Mouse (Mus musculus) embryonic facial prominence, embryonic 13.5 days (tissue): ENCODE measurements at regions not wholly inside any gene's neighbourhood (a gene's known extent, or its start where the extent isn't known, plus 50 kb on each side); places are given as distances from the start of the nearest gene placed in this dataset.

Experiments
- ATAC-seq: fragments of 200-750 bp; cut with Nextera tagmentation; 2 replicates; pipeline ENCODE4 v1.8.0; 2017; ENCODE audit warnings: low read depth; ENCODE audit not compliant: insufficient number of reproducible peaks, insufficient read depth, low FRiP score, low TSS enrichment
- H3K27ac ChIP-seq: fragments of 300-500 bp; sonication (generic); 2 replicates; pipeline ENCODE4 v1.5.1; 2015; ENCODE audit warnings: moderate library complexity, mild to moderate bottlenecking, inconsistent platforms
- H3K27me3 ChIP-seq: fragments of 300-500 bp; sonication (generic); 2 replicates; pipeline ENCODE4 v1.6.1; 2015; ENCODE audit warnings: mild to moderate bottlenecking, inconsistent platforms
- H3K36me3 ChIP-seq: fragments of 300-500 bp; sonication (generic); 2 replicates; pipeline ENCODE4 v1.6.1; 2015; ENCODE audit warnings: mild to moderate bottlenecking, inconsistent platforms
- H3K4me1 ChIP-seq: fragments of 300-500 bp; sonication (generic); 2 replicates; pipeline ENCODE4 v1.6.1; 2015; ENCODE audit warnings: inconsistent platforms
- H3K4me2 ChIP-seq: fragments of 300-500 bp; sonication (generic); 2 replicates; pipeline ENCODE4 v1.6.1; 2015; ENCODE audit warnings: moderate library complexity, mild to moderate bottlenecking, inconsistent platforms
- H3K4me3 ChIP-seq: fragments of 300-500 bp; sonication (generic); 2 replicates; pipeline ENCODE4 v1.5.1; 2015; ENCODE audit warnings: mild to moderate bottlenecking, inconsistent platforms
- H3K9ac ChIP-seq: fragments of 300-500 bp; sonication (generic); 2 replicates; pipeline ENCODE4 v1.6.1; 2015; ENCODE audit warnings: mild to moderate bottlenecking, inconsistent platforms
- H3K9me3 ChIP-seq: fragments of 300-500 bp; sonication (generic); 2 replicates; pipeline ENCODE4 v1.6.1; 2016; ENCODE audit warnings: inconsistent platforms
- WGBS: fragments of 180-500 bp; shearing (Covaris S2); methylation state at CpG from one replicate; pipeline ENCODE4 v1.1.7; 2015; ENCODE audit warnings: mixed read lengths; 5-methylcytosine and 5-hydroxymethylcytosine counted together

GRCm38 (mm10) chr10:99367757-99368156 lies 104.7 kb downstream of the Dusp6 start:
- ATAC-seq: no peak
- Histone ChIP-seq H3K9ac (no peak overlapping the region), H3K4me1 (no peaks in the 10 kb centered on the region), H3K27me3 (peaks cover 10% of the 10 kb centered on the region), H3K4me2 (no peak overlapping the region), H3K4me3 (no peak overlapping the region), H3K36me3 (no peaks in the 10 kb centered on the region), H3K9me3 (peaks cover 10% of the 10 kb centered on the region), H3K27ac (no peak overlapping the region)
- WGBS: 39% methylated on average over 6 of the region's 6 CpGs

DNA sequence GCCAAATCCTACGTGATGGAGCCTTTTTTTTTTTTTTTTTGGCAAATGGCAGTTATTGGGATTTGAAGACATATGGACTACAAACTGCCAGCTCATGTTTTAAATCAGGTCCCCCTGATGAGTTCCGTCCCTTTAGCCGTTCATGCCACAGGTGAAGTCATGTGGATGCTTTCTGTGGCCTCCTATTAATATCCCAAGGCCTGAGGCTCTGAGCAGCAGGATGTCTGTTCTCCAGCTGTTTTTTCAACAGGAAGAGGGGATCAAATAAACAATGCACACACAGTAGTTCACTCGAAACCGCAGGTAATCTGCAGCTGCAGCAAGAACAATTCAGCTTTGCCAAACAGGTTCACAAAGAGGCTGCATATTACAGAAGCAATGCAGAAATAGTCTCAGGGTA lies 112.1 kb downstream of the Dusp6 start:
- ATAC-seq: no peak
- 11% methylated on average over 5 of the region's 5 CpGs for WGBS

GRCm38 (mm10) chr10:99376430-99376829 lies 113.4 kb downstream of the Dusp6 start:
- ATAC-seq: no peak
- no peak overlapping the region for H3K4me2 ChIP-seq
- peaks cover 6% of the 10 kb centered on the region; the same call in 1 of the 2 replicates for H3K27me3 ChIP-seq
- peaks cover 20% of the 10 kb centered on the region for H3K4me1 ChIP-seq
- no peak overlapping the region for H3K4me3 ChIP-seq
- no peaks in the 10 kb centered on the region for H3K9me3 ChIP-seq
- WGBS: 76% methylated on average over 8 of the region's 8 CpGs
- H3K27ac ChIP-seq: no peak overlapping the region
- H3K36me3 ChIP-seq: no peaks in the 10 kb centered on the region
- H3K9ac ChIP-seq: no peak overlapping the region

More for the DNA sequence above, 112.1 kb downstream of the Dusp6 start:
- Histone ChIP-seq H3K9ac (no peak overlapping the region), H3K4me2 (no peak overlapping the region), H3K27me3 (peaks cover 3% of the 10 kb centered on the region; the same call in 1 of the 2 replicates), H3K36me3 (no peaks in the 10 kb centered on the region), H3K27ac (no peak overlapping the region), H3K4me1 (peaks cover 20% of the 10 kb centered on the region), H3K9me3 (no peaks in the 10 kb centered on the region), H3K4me3 (no peak overlapping the region)

- 79% methylated on average over 4 of the region's 4 CpGs for WGBS
- Histone ChIP-seq H3K36me3 (no peaks in the 10 kb centered on the region), H3K4me1 (peaks cover 22% of the 10 kb centered on the region), H3K9ac (no peak overlapping the region), H3K27me3 (peaks cover 7% of the 10 kb centered on the region; the same call in 1 of the 2 replicates), H3K27ac (no peak overlapping the region), H3K9me3 (no peaks in the 10 kb centered on the region), H3K4me2 (no peak overlapping the region), H3K4me3 (no peak overlapping the region)
- ATAC-seq: no peak
Observed at GRCm38 (mm10) chr10:99377548-99377947, 114.5 kb downstream of the Dusp6 start.

GRCm38 (mm10) chr10:99379156-99379555 lies 116.1 kb downstream of the Dusp6 start:
- WGBS: 19% methylated on average over 1 of the region's 1 CpGs
- no peak overlapping the region for H3K4me2 ChIP-seq
- ATAC-seq: no peak
- no peak overlapping the region for H3K27ac ChIP-seq
- peaks cover 33% of the 10 kb centered on the region for H3K4me1 ChIP-seq
- H3K4me3 ChIP-seq: no peak overlapping the region
- H3K27me3 ChIP-seq: peaks cover 4% of the 10 kb centered on the region; the same call in 1 of the 2 replicates
- no peaks in the 10 kb centered on the region for H3K36me3 ChIP-seq
- no peak overlapping the region for H3K9ac ChIP-seq
- no peaks in the 10 kb centered on the region for H3K9me3 ChIP-seq

DNA sequence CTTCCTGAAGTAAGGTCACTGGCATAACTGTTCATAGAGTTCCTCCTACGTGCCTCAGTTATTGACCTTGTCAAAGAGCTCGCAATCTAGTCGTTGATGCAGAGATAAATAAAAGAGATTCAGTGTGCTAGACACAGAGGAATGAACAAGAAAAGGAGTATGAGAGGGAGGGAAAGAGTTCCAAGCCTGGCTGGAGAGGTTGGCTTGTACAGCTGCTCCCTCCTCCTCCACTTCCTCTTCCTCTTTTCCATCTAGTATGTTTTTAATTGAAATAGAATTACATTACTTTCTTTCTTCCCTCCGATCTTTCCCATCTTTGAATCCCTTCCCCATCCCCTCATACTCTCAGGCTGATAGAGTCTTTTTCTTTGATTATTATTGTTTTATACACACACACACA lies 117.1 kb downstream of the Dusp6 start:
- H3K4me1 ChIP-seq: peaks cover 25% of the 10 kb centered on the region
- H3K27ac ChIP-seq: no peak overlapping the region
- no peak overlapping the region for H3K4me3 ChIP-seq
- H3K9ac ChIP-seq: no peak overlapping the region
- 85% methylated on average over 4 of the region's 4 CpGs for WGBS
- H3K27me3 ChIP-seq: peaks cover 4% of the 10 kb centered on the region; the same call in 1 of the 2 replicates
- ATAC-seq: no peak
- no peak overlapping the region for H3K4me2 ChIP-seq
- H3K9me3 ChIP-seq: no peaks in the 10 kb centered on the region
- H3K36me3 ChIP-seq: no peaks in the 10 kb centered on the region

DNA sequence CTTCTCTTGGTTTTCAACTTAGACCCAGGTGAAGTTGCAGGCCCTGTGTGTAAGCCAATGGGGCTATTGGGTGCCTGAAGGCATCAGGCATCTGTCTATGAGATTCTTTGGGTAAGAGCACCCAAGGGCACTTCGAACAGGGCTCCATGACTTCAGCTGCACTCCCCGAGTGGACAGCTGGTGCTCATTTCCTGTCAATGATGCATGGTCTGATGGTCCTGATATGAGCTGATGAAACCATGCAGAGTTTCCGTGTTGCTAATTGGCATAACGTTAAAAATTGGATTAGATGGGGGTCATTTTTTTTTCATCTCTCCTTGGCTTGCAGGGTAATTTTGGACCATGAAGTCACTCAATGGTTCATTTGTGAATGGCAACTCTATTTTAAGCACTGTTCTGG lies 120.0 kb downstream of the Dusp6 start:
- Histone ChIP-seq H3K9me3 (no peaks in the 10 kb centered on the region), H3K4me1 (peaks cover 14% of the 10 kb centered on the region), H3K4me3 (no peak overlapping the region), H3K27me3 (peaks cover 15% of the 10 kb centered on the region), H3K4me2 (no peak overlapping the region), H3K27ac (0 out of 2 replicates have a peak overlapping the region, but pooled peaks have one; percentile 4), H3K9ac (no peak overlapping the region), H3K36me3 (no peaks in the 10 kb centered on the region)
- 22% methylated on average over 4 of the region's 4 CpGs for WGBS
- no peak for ATAC-seq

DNA sequence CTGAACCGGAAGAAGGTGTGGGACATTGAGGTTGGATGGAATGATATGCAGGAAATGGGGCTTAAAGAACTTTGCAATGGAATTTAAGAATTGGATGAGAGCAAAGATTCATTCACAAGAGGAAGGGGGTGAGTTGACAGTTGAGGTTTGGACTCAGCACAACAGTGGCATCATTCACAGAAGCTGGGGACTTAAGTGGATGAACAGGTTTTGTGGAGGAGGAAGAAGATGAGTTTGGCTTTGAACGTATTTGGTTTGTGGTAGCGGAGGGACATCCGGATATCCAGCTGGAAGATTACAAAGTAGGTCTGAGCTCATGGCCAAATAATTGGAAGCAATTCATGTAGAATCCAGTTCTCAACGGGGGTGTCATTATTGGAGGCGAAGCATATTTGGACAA lies 121.3 kb downstream of the Dusp6 start:
- Histone ChIP-seq H3K4me1 (peaks cover 14% of the 10 kb centered on the region), H3K27ac (no peak overlapping the region), H3K9ac (no peak overlapping the region), H3K9me3 (no peaks in the 10 kb centered on the region), H3K27me3 (peaks cover 20% of the 10 kb centered on the region), H3K4me3 (no peak overlapping the region), H3K36me3 (no peaks in the 10 kb centered on the region), H3K4me2 (no peak overlapping the region)
- WGBS: 83% methylated on average over 6 of the region's 6 CpGs
- ATAC-seq: no peak

GRCm38 (mm10) chr10:99384851-99385250 lies 121.8 kb downstream of the Dusp6 start:
- peaks cover 14% of the 10 kb centered on the region for H3K4me1 ChIP-seq
- no peaks in the 10 kb centered on the region for H3K36me3 ChIP-seq
- peaks cover 25% of the 10 kb centered on the region for H3K27me3 ChIP-seq
- no peak overlapping the region for H3K4me3 ChIP-seq
- ATAC-seq: no peak
- no peak overlapping the region for H3K4me2 ChIP-seq
- H3K27ac ChIP-seq: no peak overlapping the region
- 67% methylated on average over 4 of the region's 4 CpGs for WGBS
- no peak overlapping the region for H3K9ac ChIP-seq
- no peaks in the 10 kb centered on the region for H3K9me3 ChIP-seq

DNA sequence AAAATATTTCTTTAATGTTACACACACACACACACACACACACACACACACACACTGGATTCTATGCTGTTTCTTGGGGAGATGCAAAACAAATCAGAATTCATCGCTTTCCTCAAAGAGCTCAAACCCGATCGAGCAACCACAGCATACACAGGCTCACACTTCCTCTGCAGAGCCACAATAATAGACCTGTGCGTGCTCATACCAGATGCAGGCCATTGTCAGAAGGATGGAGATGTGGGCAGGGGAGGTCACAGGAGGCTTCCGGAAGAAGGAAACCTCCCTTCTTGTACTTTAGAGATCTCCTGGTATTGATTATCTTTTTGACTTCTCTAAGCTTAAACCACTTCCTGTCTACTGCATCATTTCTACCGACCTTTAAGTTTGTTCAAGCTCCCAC lies 122.8 kb downstream of the Dusp6 start:
- Histone ChIP-seq H3K4me2 (no peak overlapping the region), H3K36me3 (no peaks in the 10 kb centered on the region), H3K4me1 (peaks cover 17% of the 10 kb centered on the region), H3K9me3 (no peaks in the 10 kb centered on the region), H3K4me3 (no peak overlapping the region), H3K9ac (no peak overlapping the region), H3K27me3 (peaks cover 30% of the 10 kb centered on the region), H3K27ac (no peak overlapping the region)
- ATAC-seq: no peak
- 54% methylated on average over 6 of the region's 6 CpGs for WGBS

DNA sequence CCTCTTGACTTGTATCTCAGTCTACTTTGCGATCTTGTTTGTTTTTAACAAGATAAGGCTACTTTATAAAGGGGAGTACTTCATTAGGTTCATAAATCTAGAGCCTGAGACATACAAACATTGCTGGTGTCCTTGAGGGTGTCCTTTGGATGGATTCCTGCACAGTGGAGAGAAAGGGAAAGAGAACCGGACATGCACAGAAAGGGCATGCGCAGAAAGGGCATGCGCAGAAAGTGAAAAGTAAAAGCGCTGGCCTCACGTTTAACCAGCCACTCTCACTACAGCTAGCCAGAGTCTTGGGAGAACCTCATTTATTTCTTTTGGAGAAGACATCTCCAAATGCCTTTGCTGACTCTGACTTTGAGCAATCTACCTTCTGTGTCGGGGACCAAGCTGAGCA lies 125.5 kb downstream of the Dusp6 start:
- H3K4me1 ChIP-seq: peaks cover 23% of the 10 kb centered on the region
- no peak overlapping the region for H3K27ac ChIP-seq
- no peak for ATAC-seq
- no peak overlapping the region for H3K4me2 ChIP-seq
- H3K27me3 ChIP-seq: peaks cover 26% of the 10 kb centered on the region
- no peaks in the 10 kb centered on the region for H3K9me3 ChIP-seq
- no peak overlapping the region for H3K9ac ChIP-seq
- no peaks in the 10 kb centered on the region for H3K36me3 ChIP-seq
- no peak overlapping the region for H3K4me3 ChIP-seq
- WGBS: 92% methylated on average over 7 of the region's 7 CpGs

DNA sequence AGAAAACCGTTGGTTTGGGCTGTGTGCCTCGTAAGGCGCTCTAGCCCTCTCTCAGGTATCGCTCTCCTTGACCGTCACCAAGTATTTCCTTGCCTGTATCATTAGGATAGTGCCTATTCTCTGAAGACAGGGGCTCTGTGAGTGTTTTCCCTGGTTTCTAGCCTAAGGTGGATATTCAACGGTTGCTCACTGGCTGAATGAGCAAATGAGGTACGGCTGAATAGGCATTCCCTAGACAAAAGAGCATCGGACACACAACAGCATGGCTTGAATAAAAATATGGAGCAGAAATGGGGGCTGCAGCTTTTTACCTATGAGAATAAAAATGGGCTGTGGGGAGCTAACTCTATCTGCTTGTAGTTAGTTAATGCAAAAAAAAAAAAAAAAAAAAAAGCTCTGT lies 126.0 kb downstream of the Dusp6 start:
- no peaks in the 10 kb centered on the region for H3K36me3 ChIP-seq
- peaks cover 26% of the 10 kb centered on the region for H3K27me3 ChIP-seq
- no peak overlapping the region for H3K9ac ChIP-seq
- H3K27ac ChIP-seq: no peak overlapping the region
- ATAC-seq: no peak
- H3K4me3 ChIP-seq: no peak overlapping the region
- peaks cover 23% of the 10 kb centered on the region for H3K4me1 ChIP-seq
- 85% methylated on average over 8 of the region's 8 CpGs for WGBS
- no peaks in the 10 kb centered on the region for H3K9me3 ChIP-seq
- no peak overlapping the region for H3K4me2 ChIP-seq
